Mouse (Mus musculus) neural tube, embryonic 11.5 days (tissue): ENCODE measurements around the gene M1ap. TPM values are rescaled to one million over a fixed set of nuclear protein-coding genes. Genes with fewer than 3 reads are reported as not detected.

ENCODE experiments used
- ATAC-seq: fragments of 200-750 bp; cut with Nextera tagmentation; 2 replicates; pipeline ENCODE4 v1.8.0; 2017; ENCODE audit warnings: moderate number of reproducible peaks, mild to moderate bottlenecking, moderate TSS enrichment, moderate library complexity; ENCODE audit not compliant: insufficient read depth, low FRiP score, low TSS enrichment
- DNase-seq: peaks from one replicate; pipeline ENCODE4 v3.0.0-alpha.2; 2015; ENCODE audit warnings: low spot score
- H3K27ac ChIP-seq: fragments of 300-500 bp; sonication (generic); 2 replicates; pipeline ENCODE4 v1.5.1; 2014; ENCODE audit warnings: low read depth, mild to moderate bottlenecking, low read length
- H3K27me3 ChIP-seq: fragments of 300-500 bp; sonication (generic); 2 replicates; pipeline ENCODE4 v1.6.1; 2014; ENCODE audit warnings: mild to moderate bottlenecking, low read length, mixed read lengths; ENCODE audit not compliant: control insufficient read depth, insufficient read depth
- H3K36me3 ChIP-seq: fragments of 300-500 bp; sonication (generic); 2 replicates; pipeline ENCODE4 v1.6.1; 2014; ENCODE audit warnings: mild to moderate bottlenecking, low read length, moderate library complexity, mixed read lengths; ENCODE audit not compliant: control insufficient read depth, insufficient read depth
- H3K4me1 ChIP-seq: fragments of 300-500 bp; sonication (generic); 2 replicates; pipeline ENCODE4 v1.6.1; 2014; ENCODE audit warnings: low read length, mixed read lengths; ENCODE audit not compliant: control insufficient read depth, insufficient read depth
- H3K4me2 ChIP-seq: fragments of 300-500 bp; sonication (generic); 2 replicates; pipeline ENCODE4 v1.6.1; 2014; ENCODE audit warnings: low read depth, mild to moderate bottlenecking, moderate library complexity
- H3K4me3 ChIP-seq: fragments of 300-500 bp; sonication (generic); 2 replicates; pipeline ENCODE4 v1.5.1; 2014; ENCODE audit warnings: low read depth, low read length
- H3K9ac ChIP-seq: fragments of 300-500 bp; sonication (generic); 2 replicates; pipeline ENCODE4 v1.6.1; 2014; ENCODE audit warnings: mild to moderate bottlenecking, low read length
- H3K9me3 ChIP-seq: fragments of 300-500 bp; sonication (generic); 2 replicates; pipeline ENCODE4 v1.6.1; 2016; ENCODE audit warnings: low read length; ENCODE audit not compliant: control insufficient read depth
- WGBS: fragments of 180-500 bp; shearing (Covaris S2); extraction: QIAGEN DNeasy Blood & Tissue Kit; methylation state at CpG from one replicate; pipeline ENCODE4 v1.1.7; 2014; 5-methylcytosine and 5-hydroxymethylcytosine counted together
- polyA plus RNA-seq: library from polyadenylated mRNA; unstranded; fragments of >200 nt; fragmentation: Nextera tagmentation; extraction: Ambion mirVana; gene quantifications from 2 replicates; pipeline ENCODE4 v1.2.1, GENCODE M21; 2014

Gene M1ap
- polyA plus RNA-seq, 1 experiment from 2014 or later: not detected

DNA sequence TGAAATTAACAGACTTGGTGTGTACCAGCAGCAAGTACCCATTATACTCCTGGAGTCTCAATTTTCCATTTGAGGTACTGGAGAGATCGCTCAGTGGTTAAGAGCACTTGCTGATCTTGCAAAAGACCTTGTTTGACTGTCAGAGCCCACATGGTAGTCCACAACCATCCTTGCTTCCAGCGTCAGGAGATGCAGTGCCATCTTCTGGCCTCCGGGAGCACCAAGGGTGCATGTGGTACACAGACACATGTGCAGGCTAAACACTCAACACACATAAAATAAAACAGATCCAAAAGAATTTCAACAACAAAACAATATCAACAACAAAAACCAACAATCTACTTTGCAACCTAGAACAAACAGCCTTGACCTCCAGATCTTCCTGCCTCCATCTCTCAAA, 21.7 kb upstream of the M1ap start:
- DNase-seq: no peak
- H3K9me3 ChIP-seq: no peaks in the 10 kb centered on the region
- H3K4me1 ChIP-seq: no peaks in the 10 kb centered on the region
- WGBS: 59% methylated on average over 3 of the region's 3 CpGs
- no peaks in the 10 kb centered on the region for H3K36me3 ChIP-seq
- no peak for ATAC-seq
- no peak overlapping the region for H3K9ac ChIP-seq
- H3K4me2 ChIP-seq: no peak overlapping the region
- H3K4me3 ChIP-seq: no peak overlapping the region
- no peaks in the 10 kb centered on the region for H3K27me3 ChIP-seq
- H3K27ac ChIP-seq: no peak overlapping the region

DNA sequence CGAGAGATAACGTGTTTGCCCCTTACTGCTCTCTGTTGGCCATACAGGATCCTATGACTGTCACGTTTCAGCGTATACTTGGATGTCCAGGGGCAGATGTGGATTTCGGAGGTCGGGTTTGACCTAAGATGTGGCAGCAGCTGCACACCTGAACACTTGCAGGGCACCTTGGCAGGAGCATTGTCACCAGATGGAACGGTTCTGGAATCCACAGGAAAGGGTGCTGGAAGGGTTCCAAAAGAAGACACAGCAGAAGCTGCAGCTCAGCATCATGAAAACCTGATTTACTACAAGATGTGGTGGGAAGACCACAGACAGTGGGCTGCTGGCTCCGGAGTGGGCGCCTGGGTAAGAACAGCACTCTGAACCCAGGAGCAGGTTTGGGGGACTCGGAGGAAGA, 20.6 kb upstream of the M1ap start:
- H3K27ac ChIP-seq: no peak overlapping the region
- ATAC-seq: no peak
- no peak overlapping the region for H3K4me2 ChIP-seq
- H3K9me3 ChIP-seq: no peaks in the 10 kb centered on the region
- H3K4me1 ChIP-seq: no peaks in the 10 kb centered on the region
- H3K27me3 ChIP-seq: no peaks in the 10 kb centered on the region
- WGBS: 88% methylated on average over 10 of the region's 10 CpGs
- DNase-seq: no peak
- H3K4me3 ChIP-seq: no peak overlapping the region
- no peak overlapping the region for H3K9ac ChIP-seq
- no peaks in the 10 kb centered on the region for H3K36me3 ChIP-seq

DNA sequence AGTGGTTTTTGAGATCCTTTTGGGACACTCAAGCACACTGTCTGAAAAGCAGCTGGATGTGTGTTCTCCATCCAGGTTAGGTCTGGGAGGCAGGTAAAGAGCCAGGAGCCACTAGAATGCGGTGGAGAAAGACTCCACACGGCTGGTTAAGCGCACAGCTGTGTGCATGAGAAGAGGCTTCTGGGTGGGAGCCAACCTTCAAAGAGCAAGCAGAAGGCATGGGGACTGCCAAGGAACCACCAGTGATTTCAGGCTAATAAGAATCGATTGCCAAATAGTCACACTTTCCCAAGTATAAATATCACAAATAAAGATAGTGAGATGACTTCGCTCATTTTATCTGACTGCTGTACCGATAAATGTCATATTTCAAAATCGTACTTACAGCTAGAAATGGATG, 20.2 kb upstream of the M1ap start:
- Histone ChIP-seq H3K36me3 (no peaks in the 10 kb centered on the region), H3K9ac (no peak overlapping the region), H3K27me3 (no peaks in the 10 kb centered on the region), H3K27ac (no peak overlapping the region), H3K4me3 (no peak overlapping the region), H3K4me1 (no peaks in the 10 kb centered on the region), H3K4me2 (no peak overlapping the region), H3K9me3 (no peaks in the 10 kb centered on the region)
- ATAC-seq (no peak), DNase-seq (no peak)
- WGBS: 91% methylated on average over 7 of the region's 7 CpGs

DNA sequence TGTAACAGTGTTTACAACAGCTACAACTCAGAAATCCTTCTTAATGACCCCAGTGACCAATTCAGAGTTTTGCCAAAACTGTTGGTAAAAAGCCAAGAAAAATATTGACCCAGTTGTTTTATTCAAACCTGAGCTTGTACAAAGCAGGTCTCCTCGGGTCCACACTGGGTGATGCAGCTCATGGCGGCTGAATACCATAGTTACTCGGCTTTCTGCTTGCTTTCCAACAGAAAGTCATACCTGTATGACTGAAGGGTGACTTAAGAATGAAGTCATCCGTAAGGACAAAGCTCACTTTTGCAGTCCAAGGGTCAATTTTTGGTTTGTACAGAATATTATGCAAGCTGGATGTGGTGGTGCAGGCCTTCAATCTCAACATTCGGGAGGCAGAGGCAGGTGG, 19.1 kb upstream of the M1ap start:
- Histone ChIP-seq H3K4me3 (no peak overlapping the region), H3K9me3 (no peaks in the 10 kb centered on the region), H3K4me1 (no peaks in the 10 kb centered on the region), H3K27ac (no peak overlapping the region), H3K9ac (no peak overlapping the region), H3K27me3 (no peaks in the 10 kb centered on the region), H3K36me3 (no peaks in the 10 kb centered on the region), H3K4me2 (no peak overlapping the region)
- WGBS: 84% methylated on average over 5 of the region's 5 CpGs
- ATAC-seq: no peak
- DNase-seq: no peak

DNA sequence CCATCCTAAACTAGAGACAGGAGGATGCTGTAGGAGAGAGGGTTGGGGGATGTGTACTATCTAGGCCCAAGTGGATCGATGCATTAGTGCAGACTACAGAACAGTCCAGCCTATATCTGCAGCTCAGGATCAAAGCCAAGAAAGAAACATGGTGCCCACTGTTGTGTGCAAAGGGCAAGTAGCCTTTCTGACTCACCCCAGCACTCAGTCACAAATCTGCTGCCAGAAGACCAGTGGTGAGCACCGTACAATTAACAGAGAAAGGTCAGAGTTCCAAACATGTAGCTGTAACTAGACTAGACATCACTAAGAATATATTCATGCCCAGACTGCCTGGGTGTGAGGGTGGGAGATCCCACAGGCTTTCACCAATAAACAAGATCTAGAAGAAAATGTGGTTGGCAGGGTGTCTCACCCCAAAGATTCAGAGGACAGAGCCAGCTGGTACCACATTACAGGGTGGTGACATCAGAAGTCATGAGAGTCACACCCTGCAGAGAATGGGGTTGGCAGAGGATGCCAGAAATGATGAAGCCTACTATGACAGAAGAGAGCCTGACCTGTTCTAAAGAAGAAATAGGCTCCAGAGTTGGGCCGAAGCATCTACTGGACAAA, 12.0 kb upstream of the M1ap start:
- Histone ChIP-seq H3K4me3 (no peak overlapping the region), H3K4me2 (no peak overlapping the region), H3K36me3 (no peaks in the 10 kb centered on the region), H3K9me3 (no peaks in the 10 kb centered on the region), H3K9ac (no peak overlapping the region), H3K4me1 (0 out of 2 replicates have a peak, but pooled peaks cover 5% of the 10 kb centered on the region), H3K27me3 (0 out of 2 replicates have a peak, but pooled peaks cover 7% of the 10 kb centered on the region), H3K27ac (no peak overlapping the region)
- 91% methylated on average over 3 of the region's 3 CpGs for WGBS
- ATAC-seq (no peak), DNase-seq (no peak)

DNA sequence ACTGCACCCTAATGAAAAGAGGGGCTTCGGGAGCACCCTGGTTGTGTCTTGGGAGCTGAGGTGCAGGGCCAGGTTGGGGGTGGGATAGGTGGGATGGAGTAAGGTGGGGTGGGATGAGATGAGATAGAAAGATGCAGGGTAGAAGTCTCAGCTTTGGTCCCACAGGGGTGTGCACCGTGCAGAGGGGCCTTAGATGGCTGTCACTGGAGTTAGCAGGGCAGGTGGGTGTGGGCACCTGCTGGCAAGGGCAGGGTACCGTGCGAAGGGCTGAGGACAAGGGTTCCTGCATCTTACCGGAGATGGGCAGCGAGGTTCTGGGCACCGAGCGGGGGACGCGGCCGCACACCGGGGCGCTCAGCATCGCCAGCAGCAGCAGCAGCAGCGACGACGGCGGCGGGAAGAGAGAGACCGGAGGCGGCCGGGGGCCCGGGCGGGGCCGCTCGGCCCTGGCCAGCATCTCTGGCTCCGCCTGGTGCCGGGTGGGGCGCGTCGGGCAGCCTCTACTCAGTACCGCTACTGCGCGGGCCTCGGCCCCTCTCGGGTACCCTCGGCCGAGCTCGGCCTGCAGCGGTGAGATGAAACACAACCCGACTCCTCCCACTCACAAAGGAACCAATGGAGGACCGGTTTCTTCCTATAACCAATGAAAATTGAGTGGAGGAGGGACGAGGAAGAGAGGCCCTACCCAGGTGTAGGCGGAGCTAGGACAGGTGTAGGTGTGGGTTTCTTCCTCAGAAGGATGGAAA, 7.4 kb upstream of the M1ap start, which contains the start of gene Sema4f:
Sema4f (minus strand) TSS at position 603 of the 746 bp plus-strand sequence.
- Histone ChIP-seq H3K27me3 (0 out of 2 replicates have a peak, but pooled peaks cover 7% of the 10 kb centered on the region), H3K4me2 (peak within 1 kb of the TSS; percentile 85), H3K9me3 (no peaks in the 10 kb centered on the region), H3K36me3 (no peaks in the 10 kb centered on the region), H3K9ac (peak within 1 kb of the TSS; percentile 74), H3K4me1 (0 out of 2 replicates have a peak, but pooled peaks cover 5% of the 10 kb centered on the region), H3K27ac (no peak within 1 kb of the TSS), H3K4me3 (peak within 1 kb of the TSS; percentile 57)
- 4% methylated on average over 28 of the region's 44 CpGs for WGBS
- ATAC-seq (peak; percentile 98), DNase-seq (peak; percentile 80)

DNA sequence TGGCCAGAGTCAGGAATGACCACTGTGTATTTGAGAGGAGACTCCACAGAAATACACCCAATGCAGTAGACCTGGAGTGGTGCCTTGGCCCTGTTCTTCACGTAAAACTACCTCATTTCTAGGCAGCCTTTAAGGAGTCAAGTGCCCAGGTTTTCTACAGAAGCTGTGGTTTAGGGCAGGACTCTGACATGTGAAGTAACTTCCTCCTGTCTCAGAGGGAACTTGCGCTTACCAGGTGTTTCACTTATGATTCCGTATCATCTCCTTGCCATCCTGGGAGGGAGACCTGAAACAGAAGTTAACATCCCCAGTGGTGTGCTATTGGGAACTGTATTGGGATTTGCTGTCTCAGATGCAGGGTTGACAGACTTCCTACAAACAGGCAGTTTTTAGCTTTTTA, 5.9 kb upstream of the M1ap start:
- Histone ChIP-seq H3K4me1 (0 out of 2 replicates have a peak, but pooled peaks cover 5% of the 10 kb centered on the region), H3K4me3 (no peak overlapping the region), H3K4me2 (no peak overlapping the region), H3K27ac (no peak overlapping the region), H3K27me3 (0 out of 2 replicates have a peak, but pooled peaks cover 7% of the 10 kb centered on the region), H3K36me3 (no peaks in the 10 kb centered on the region), H3K9me3 (no peaks in the 10 kb centered on the region), H3K9ac (no peak overlapping the region)
- ATAC-seq: no peak
- no peak for DNase-seq
- WGBS: 75% methylated on average over 3 of the region's 3 CpGs

DNA sequence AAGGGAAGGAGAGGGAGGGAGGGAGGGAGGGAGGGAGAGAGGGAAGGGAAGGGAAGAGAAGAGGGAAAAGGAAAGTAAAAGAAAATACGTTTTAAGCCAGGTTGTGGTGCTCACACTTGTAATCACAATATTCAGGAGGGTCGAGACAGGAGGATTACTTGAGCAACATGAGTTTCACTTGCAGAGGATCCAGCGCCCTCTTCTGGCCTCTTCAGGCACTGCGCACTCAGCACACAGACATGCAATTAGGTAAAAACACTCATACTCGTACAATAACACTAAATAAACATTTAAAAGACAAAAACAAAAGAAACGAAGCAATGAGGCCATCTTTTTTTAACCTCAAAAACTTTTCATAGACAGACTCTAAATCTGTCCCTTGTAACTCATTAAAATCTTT, 952 bp upstream of the M1ap start:
- peak; percentile 23 for DNase-seq
- H3K27me3 ChIP-seq: no peaks in the 10 kb centered on the region

More for the DNA sequence above, 952 bp upstream of the M1ap start:
- Histone ChIP-seq H3K4me1 (no peaks in the 10 kb centered on the region), H3K4me2 (no peak overlapping the region), H3K9me3 (no peaks in the 10 kb centered on the region), H3K27ac (no peak overlapping the region), H3K4me3 (no peak overlapping the region), H3K9ac (no peak overlapping the region), H3K36me3 (no peaks in the 10 kb centered on the region)
- 57% methylated on average over 6 of the region's 6 CpGs for WGBS
- ATAC-seq: no peak
